Mouse (Mus musculus): Measurements from ENCODE around the gene Smad1.
"Not testable (repeated sequence)": the region's sequence is repeated elsewhere in the genome, so short reads cannot be mapped to it uniquely, and the experiment has no call there.

The Smad1 gene

DNA sequence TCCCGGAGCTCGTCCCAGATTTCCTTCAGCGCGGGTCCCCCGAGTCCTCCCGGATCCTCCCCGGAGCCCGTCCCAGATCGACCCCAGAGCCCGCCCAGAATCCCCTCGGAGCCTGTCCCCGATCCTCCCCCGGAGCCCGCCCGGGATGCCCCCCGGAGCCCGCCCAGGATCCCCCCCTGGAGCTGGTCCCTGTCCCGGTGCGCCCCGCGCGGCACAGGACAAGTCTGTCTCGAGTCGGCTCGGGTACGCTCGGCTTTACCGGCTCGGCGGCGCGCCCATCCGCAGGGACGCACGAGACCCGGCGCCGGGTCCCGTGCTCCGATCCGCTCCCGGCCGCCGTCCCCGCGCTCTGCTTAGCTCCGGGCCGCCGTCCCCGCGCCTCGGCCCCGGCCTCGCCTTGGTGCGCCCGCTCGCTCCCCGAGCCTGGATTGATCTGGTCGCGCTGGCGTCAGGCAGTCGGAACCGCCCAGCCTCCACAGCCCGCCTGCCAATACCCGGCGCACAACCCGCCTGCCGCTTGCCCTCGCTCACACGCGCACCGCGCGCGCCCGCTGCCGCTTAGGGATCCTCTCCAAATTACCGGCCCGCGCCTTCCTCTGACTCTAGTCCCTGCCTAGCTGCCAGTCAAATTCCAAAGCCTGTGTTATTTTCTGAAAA, at the start of gene Smad1:
Smad1 (minus strand) TSS at position 525 of the 657 bp plus-strand sequence.
- peak; percentile 73 for DNase-seq (ENCODE audit: low read depth, low spot score)
- Histone ChIP-seq H3K27me3 (ENCODE audit: control insufficient read depth, insufficient read depth, low read length, poor library complexity, severe bottlenecking) (no peaks in the 10 kb centered on the region), H3K36me3 (ENCODE audit: control insufficient read depth, insufficient read depth, low read length, poor library complexity, severe bottlenecking) (no peaks in the 10 kb centered on the region)

DNA sequence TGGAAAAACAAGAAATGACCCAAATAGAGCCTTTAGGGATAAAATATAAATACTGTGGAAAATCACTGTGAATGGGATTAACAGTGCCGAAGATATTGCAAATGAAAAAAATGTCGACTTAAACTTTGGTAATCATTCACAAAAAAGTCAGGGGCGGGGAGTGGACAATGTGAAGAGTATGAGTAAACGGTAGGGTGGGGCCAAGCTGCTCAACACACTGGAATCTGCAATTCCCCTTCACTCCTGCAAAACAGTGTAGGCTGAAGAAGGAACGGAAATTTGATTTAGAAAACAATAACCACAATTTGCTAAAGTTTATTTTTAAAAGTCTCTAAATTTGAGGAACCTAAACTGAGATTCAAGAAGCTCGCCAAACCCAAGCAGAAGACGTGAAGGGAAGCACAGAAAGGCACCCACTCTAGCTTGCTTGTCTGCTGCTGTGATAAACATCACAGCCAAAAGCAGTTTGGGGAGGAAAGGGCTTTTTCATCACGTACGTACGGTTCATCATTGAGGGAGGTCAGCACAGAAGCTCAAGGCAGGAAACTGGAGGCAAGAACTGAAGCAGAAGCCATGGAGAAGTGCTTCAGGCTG, 48.0 kb upstream of the Smad1 start:
- no peaks in the 10 kb centered on the region for H3K36me3 ChIP-seq (ENCODE audit: control insufficient read depth, insufficient read depth, low read length, poor library complexity, severe bottlenecking)
- H3K27me3 ChIP-seq (ENCODE audit: control insufficient read depth, insufficient read depth, low read length, poor library complexity, severe bottlenecking), result no peaks in the 10 kb centered on the region
- peak; percentile 4 for DNase-seq (ENCODE audit: low read depth, low spot score)

DNA sequence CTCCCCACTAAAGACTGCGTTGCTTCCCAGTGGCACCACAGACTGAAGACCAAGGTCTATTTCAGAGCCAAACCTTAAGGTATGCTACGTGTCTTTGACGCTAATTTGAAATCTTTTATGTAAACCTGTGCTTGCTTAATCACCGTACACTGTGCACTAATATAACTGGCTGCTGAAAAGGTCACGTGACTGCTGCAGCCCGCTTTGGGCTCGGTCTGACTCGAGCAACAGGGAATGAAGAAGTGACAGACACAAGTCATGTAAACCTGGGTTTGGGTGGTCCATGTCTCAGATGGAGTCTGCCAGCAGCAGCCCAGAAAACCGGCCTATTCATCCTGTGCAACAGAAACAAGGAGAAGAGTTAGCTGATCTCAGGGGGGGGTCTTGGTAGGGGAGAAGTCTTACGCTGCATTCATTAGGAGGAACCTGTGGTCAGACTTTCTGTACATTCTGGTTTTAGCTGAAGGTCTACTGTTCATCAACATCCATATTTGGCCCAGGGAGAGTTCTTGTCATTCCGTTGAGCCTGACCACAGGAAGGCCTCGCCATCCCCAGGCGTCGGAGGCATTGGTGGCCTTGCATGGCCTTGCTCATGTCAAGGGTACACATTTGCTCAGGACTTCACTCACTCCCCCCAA, 44.3 kb upstream of the Smad1 start:
- no peak for DNase-seq (ENCODE audit: low read depth, low spot score)
- Histone ChIP-seq H3K27me3 (ENCODE audit: control insufficient read depth, insufficient read depth, low read length, poor library complexity, severe bottlenecking) (no peaks in the 10 kb centered on the region), H3K36me3 (ENCODE audit: control insufficient read depth, insufficient read depth, low read length, poor library complexity, severe bottlenecking) (no peaks in the 10 kb centered on the region)

DNA sequence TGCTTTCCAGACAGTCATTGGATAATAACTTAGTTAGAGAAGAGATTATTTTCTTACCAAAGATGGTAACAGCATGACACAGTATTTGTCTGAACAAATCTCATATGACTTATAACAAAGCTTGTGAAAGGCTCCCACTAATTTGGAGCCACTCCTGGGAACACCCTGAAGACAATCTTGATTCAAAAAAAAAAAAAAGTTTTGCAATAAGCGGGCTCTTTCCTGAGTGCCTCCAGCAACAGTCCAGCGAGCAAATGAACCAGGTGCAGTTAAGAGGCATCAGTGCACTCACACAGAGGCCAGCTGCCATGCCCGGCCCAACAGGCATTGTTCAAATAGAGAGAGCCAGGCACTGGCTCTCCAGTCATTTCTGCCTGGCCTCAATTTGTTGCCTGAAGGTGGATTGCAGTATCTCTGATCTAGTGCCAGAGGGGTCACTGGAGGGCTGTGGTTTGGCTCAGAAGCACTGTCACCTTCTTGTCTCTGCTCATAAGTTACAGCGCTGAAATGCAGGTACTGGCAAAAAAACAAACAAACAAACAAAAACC, 34.7 kb upstream of the Smad1 start:
- no peak for DNase-seq (ENCODE audit: low read depth, low spot score)
- H3K27me3 ChIP-seq (ENCODE audit: control insufficient read depth, insufficient read depth, low read length, poor library complexity, severe bottlenecking), result no peaks in the 10 kb centered on the region
- H3K36me3 ChIP-seq (ENCODE audit: control insufficient read depth, insufficient read depth, low read length, poor library complexity, severe bottlenecking), result no peaks in the 10 kb centered on the region

DNA sequence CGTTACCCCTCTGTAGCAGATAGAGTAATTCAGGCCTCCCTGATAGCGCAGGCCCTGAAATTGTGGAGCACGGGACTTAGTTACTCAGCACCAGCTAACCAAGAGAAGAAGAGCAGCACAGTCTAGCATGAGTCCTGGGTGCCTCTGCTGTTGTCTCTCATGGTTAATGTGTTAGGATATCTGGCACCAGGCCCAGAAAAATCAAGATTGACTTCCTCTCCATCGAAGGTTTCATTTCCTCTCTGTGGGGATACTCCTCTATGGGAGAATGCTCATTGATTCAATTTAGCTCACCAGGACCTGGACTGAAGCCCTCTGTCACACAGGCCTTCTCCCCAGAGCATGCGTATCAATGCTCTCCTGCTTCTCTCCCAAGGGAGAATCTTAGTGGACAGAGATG, 15.6 kb upstream of the Smad1 start:
- DNase-seq (ENCODE audit: low read depth, low spot score), result peak; percentile 66
- H3K36me3 ChIP-seq (ENCODE audit: control insufficient read depth, insufficient read depth, low read length, poor library complexity, severe bottlenecking), result no peaks in the 10 kb centered on the region
- H3K27me3 ChIP-seq (ENCODE audit: control insufficient read depth, insufficient read depth, low read length, poor library complexity, severe bottlenecking), result no peaks in the 10 kb centered on the region

DNA sequence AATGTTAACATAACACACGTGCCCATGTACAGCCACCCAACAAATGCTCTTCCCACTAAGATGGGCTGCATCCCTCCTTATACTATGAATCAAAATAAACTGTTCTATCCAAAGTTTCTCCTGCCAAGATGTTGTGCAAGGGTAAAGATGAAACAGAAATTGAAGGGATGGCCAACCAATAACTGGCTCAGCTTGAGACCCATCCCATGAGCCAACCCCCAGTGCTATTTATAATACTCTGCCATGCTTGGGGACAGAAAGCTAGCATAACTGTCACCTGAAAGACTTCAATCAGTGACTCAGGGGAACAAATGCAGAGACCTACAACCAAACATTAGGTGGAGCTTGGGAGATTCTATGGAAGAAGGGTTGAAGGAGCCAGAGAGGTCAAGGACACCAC, 11.2 kb upstream of the Smad1 start:
- no peak for DNase-seq (ENCODE audit: low read depth, low spot score)
- Histone ChIP-seq H3K27me3 (ENCODE audit: control insufficient read depth, insufficient read depth, low read length, poor library complexity, severe bottlenecking) (no peaks in the 10 kb centered on the region), H3K36me3 (ENCODE audit: control insufficient read depth, insufficient read depth, low read length, poor library complexity, severe bottlenecking) (no peaks in the 10 kb centered on the region)

DNA sequence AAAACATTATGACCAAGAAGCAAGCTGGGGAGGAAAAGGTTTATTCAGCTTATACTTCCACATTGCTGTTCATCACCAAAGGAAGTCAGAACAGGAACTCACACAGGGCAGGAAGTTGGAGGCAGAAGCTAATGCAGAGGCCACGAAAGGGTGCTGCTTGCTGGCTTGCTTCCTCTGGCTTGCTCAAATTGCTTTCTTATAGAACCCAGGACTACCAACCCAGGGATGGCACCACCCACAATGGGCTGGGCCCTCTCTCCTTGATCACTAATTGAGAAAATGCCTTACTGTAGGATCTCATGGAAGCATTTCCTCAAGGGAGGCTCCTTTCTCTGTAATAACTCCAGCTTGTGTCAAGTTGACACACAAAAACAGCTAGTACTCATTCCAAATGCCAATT, 8.0 kb upstream of the Smad1 start:
- H3K27me3 ChIP-seq (ENCODE audit: control insufficient read depth, insufficient read depth, low read length, poor library complexity, severe bottlenecking); DNase-seq (ENCODE audit: low read depth, low spot score); H3K36me3 ChIP-seq (ENCODE audit: control insufficient read depth, insufficient read depth, low read length, poor library complexity, severe bottlenecking): not testable (repeated sequence)

DNA sequence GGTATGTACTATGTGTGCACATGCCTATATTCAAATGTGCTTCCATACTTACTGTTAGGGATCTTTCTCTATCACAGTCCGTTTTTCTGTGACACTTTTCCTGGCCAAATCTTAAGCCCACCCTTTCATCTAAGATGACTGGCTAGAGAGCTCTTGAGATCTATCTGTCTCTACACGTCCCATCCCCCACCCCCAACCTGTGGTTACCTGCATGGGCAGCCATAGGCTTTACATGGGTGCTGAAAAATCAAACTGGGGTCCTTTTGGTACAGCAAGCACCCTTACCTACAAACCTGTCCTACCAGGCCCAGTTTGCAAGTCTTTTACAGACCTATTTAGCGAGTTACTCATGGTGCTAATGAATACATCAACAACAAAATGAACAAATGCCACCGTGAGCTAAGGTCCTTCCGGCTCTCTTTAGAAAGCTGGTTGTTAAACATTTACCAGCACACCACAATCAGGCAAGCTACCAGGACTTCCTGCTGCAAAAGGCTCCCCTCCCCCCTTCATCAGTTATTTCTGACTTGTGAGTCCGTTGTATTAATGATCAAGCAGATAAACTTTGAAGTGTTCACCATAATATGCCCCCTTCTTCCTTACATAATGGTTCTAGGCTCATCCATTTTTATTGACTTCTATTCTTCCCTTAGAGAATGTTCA, 5.7 kb upstream of the Smad1 start:
- DNase-seq (ENCODE audit: low read depth, low spot score), result no peak
- Histone ChIP-seq H3K36me3 (ENCODE audit: control insufficient read depth, insufficient read depth, low read length, poor library complexity, severe bottlenecking) (no peaks in the 10 kb centered on the region), H3K27me3 (ENCODE audit: control insufficient read depth, insufficient read depth, low read length, poor library complexity, severe bottlenecking) (no peaks in the 10 kb centered on the region)

DNA sequence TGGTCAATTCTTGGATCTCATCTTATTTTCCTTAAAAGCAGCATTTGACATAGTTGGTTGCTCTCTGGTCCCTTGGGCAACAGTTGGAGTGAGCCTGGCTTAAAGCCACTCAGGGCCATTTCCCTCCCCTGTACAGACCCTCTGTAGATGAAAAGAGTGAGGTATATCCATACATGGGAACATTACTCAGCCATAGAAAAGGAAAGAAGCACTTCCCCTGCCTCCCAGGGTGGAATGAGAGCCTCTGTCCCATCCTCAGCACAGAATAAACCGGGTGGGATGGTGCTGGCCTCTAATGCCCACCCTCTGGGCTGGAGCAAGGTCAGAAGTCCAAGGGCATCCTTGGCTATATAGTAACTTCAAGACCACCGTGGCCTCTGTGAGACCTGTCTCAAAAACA, 1.4 kb upstream of the Smad1 start:
- DNase-seq (ENCODE audit: low read depth, low spot score), result no peak
- H3K36me3 ChIP-seq (ENCODE audit: control insufficient read depth, insufficient read depth, low read length, poor library complexity, severe bottlenecking), result no peaks in the 10 kb centered on the region
- H3K27me3 ChIP-seq (ENCODE audit: control insufficient read depth, insufficient read depth, low read length, poor library complexity, severe bottlenecking), result no peaks in the 10 kb centered on the region

DNA sequence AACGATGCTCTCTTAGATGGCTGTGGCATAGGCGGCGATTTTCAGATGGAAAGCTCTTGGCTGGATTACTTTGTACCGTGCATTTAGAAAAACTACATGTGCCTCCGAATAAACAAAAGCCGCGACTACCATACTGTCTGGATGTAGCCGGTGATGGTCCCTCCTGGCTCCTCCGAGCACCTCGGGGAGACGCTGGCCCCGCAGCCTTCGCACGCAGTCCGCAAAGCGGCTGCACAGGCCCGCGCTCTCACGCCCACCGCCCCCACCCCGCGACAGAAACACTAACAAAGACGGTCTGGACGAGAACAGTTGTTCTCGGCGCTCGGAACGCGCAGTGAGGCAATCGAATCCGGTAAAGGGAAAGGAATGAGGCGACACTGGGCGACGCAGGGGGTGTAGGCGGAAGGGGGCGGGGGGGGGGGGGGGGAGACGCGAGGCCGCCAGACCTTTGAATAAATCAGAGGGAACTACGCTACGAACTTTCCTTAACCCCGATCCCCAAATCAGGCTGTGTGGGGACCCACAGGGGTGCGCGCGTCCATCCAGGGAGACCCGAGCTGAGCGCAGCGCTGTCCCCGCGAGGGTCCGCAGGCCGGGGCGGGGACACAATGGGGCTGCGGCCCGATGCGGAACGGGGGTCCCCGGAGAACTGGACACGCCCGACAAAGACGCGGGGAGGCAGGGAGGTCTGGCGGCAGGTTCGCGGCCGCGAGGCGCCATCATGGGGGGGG, 902 bp downstream of the Smad1 start:
- no peaks in the 10 kb centered on the region for H3K36me3 ChIP-seq (ENCODE audit: control insufficient read depth, insufficient read depth, low read length, poor library complexity, severe bottlenecking)
- H3K27me3 ChIP-seq (ENCODE audit: control insufficient read depth, insufficient read depth, low read length, poor library complexity, severe bottlenecking), result no peaks in the 10 kb centered on the region
- DNase-seq (ENCODE audit: low read depth, low spot score), result peak; percentile 36

DNA sequence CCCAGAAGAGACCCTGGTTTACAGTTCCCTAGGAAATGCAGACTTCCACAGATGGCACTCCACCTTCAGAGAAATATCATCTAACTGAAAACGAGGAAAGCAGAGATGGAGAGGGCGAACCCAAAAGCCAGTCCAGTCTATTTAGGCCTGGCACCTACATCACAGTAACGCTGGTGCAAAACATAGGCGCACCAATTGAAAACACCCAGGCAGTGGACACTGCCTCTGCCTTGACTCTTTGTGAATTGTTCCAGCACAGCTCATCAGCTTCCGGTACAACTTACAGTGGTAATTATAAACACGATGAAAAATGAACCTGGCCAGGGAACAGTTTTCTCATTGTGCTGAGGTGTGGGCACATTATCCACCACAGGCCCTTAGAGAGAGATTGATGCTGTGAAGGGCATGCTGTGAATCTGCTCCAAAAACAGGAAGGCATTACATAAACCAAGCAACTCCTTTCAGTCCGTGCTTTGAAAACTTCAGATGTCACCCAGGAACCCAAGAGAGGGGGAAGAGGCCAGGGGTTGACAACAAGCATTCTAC, 1.5 kb downstream of the Smad1 start:
- no peaks in the 10 kb centered on the region for H3K27me3 ChIP-seq (ENCODE audit: control insufficient read depth, insufficient read depth, low read length, poor library complexity, severe bottlenecking)
- peak; percentile 18 for DNase-seq (ENCODE audit: low read depth, low spot score)
- H3K36me3 ChIP-seq (ENCODE audit: control insufficient read depth, insufficient read depth, low read length, poor library complexity, severe bottlenecking), result no peaks in the 10 kb centered on the region

DNA sequence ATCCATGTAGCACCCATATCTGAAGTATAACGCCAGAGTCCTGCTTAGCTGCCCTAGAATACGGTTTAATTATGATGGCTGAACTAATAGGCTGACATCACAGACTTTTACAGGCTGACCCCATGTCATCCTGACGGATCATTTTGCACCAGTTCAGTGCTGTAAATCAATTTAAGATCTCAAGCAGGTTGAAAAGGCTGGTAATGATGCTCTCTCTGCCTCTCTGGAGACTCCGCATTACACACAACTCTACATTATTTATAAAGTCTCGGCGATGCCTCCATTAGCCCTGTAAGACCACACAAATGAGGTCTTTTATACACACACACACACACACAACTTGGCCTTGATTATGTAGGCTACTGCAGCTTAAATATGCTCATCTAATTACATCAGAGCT, 2.4 kb downstream of the Smad1 start:
- H3K27me3 ChIP-seq (ENCODE audit: control insufficient read depth, insufficient read depth, low read length, poor library complexity, severe bottlenecking), result no peaks in the 10 kb centered on the region
- no peak for DNase-seq (ENCODE audit: low read depth, low spot score)
- no peaks in the 10 kb centered on the region for H3K36me3 ChIP-seq (ENCODE audit: control insufficient read depth, insufficient read depth, low read length, poor library complexity, severe bottlenecking)

DNA sequence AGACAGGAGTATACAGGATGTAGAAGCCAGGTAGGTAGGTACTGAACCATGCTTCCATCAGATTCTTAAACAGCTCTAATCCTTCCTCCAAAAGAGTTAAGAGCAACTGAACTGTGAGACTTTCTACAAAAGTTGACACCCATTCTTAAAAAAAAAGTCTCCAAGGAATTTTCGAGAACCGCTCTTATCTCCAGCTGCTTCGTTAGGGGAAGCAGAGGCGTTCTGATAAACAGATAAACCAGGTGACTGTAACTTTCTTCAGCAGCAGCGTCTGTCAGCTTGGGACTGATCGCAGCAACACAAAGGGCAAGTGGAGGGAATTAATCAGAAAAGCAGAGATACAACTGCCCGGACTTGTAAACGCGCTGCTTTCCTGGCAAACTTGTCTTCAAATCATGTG, 5.3 kb downstream of the Smad1 start:
- DNase-seq (ENCODE audit: low read depth, low spot score), result no peak
- Histone ChIP-seq H3K27me3 (ENCODE audit: control insufficient read depth, insufficient read depth, low read length, poor library complexity, severe bottlenecking) (no peaks in the 10 kb centered on the region), H3K36me3 (ENCODE audit: control insufficient read depth, insufficient read depth, low read length, poor library complexity, severe bottlenecking) (no peaks in the 10 kb centered on the region)

DNA sequence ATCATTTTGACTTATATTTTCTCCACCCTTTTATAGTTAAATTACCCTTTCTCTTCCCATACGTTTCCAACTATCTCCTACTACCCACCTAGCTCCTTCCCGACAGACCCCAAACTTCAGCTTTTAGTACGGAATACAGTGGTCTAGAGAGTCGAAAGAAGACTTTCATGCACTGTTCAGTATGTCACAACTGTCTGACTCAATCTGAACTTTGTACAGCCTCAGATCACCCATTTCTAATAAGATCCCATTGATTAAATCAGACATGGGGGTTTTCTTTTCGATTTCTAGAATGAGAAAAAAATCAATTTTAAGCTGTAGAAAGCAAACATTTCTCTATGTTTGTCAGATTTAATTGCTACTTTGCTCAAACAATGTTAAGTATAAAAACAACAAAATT, 6.1 kb downstream of the Smad1 start:
- H3K27me3 ChIP-seq (ENCODE audit: control insufficient read depth, insufficient read depth, low read length, poor library complexity, severe bottlenecking), result no peaks in the 10 kb centered on the region
- no peaks in the 10 kb centered on the region for H3K36me3 ChIP-seq (ENCODE audit: control insufficient read depth, insufficient read depth, low read length, poor library complexity, severe bottlenecking)
- no peak for DNase-seq (ENCODE audit: low read depth, low spot score)

Data from splenic B cell, adult 2 months (primary cell).